Mouse (Mus musculus) neural tube, embryonic 13.5 days (tissue): ENCODE results near the gene Dis3l2. TPM values are rescaled to one million over a fixed set of nuclear protein-coding genes. Genes with fewer than 3 reads are reported as not detected.

Experiments
- ATAC-seq: fragments of 200-750 bp; cut with Nextera tagmentation; 2 replicates; pipeline ENCODE4 v1.8.0; 2017; ENCODE audit warnings: low read depth, mild to moderate bottlenecking, moderate TSS enrichment, moderate library complexity
- H3K27ac ChIP-seq: fragments of 300-500 bp; sonication (generic); replicated peaks from 2 replicates; pipeline ENCODE4 v1.5.1; 2015; ENCODE audit warnings: moderate library complexity, mild to moderate bottlenecking, inconsistent platforms
- H3K27me3 ChIP-seq: fragments of 300-500 bp; sonication (generic); 2 replicates; pipeline ENCODE4 v1.6.1; 2015; ENCODE audit warnings: mild to moderate bottlenecking, inconsistent platforms
- H3K36me3 ChIP-seq: fragments of 300-500 bp; sonication (generic); 2 replicates; pipeline ENCODE4 v1.6.1; 2015; ENCODE audit warnings: mild to moderate bottlenecking, inconsistent platforms
- H3K4me1 ChIP-seq: fragments of 300-500 bp; sonication (generic); replicated peaks from 2 replicates; pipeline ENCODE4 v1.6.1; 2015; ENCODE audit warnings: inconsistent platforms
- H3K4me2 ChIP-seq: fragments of 300-500 bp; sonication (generic); 2 replicates; pipeline ENCODE4 v1.6.1; 2015; ENCODE audit warnings: inconsistent platforms, mild to moderate bottlenecking, moderate library complexity
- H3K4me3 ChIP-seq: fragments of 300-500 bp; sonication (generic); 2 replicates; pipeline ENCODE4 v1.5.1; 2015; ENCODE audit warnings: mild to moderate bottlenecking, inconsistent platforms
- H3K9ac ChIP-seq: fragments of 300-500 bp; sonication (generic); 2 replicates; pipeline ENCODE4 v1.6.1; 2015; ENCODE audit warnings: moderate library complexity, mild to moderate bottlenecking, inconsistent platforms
- H3K9me3 ChIP-seq: fragments of 300-500 bp; sonication (generic); 2 replicates; pipeline ENCODE4 v1.6.1; 2016; ENCODE audit warnings: inconsistent platforms
- WGBS: fragments of 180-500 bp; shearing (Covaris S2); methylation state at CpG from one replicate; pipeline ENCODE4 v1.1.7; 2015; 5-methylcytosine and 5-hydroxymethylcytosine counted together
- polyA plus RNA-seq: library from polyadenylated mRNA; unstranded; fragments of >200 nt; fragmentation: Nextera tagmentation; extraction: Ambion mirVana; gene quantifications from 2 replicates; pipeline ENCODE4 v1.2.1, GENCODE M21; 2015

Dis3l2 gene
- 35.5 and 40.8 TPM in 2 replicates for polyA plus RNA-seq

GRCm38 (mm10) chr1:86703300-86703964, at the start of gene Dis3l2:
Gene Dis3l2, plus strand, starts transcription at chr1:86703808.
- peak within 1 kb of the TSS; percentile 68 for H3K4me2 ChIP-seq
- no peaks in the 10 kb centered on the region for H3K9me3 ChIP-seq
- H3K9ac ChIP-seq: peak within 1 kb of the TSS; percentile 93
- peak; percentile 98 for ATAC-seq
- H3K27ac ChIP-seq: peak within 1 kb of the TSS; percentile 91
- H3K4me1 ChIP-seq: peaks cover 27% of the 10 kb centered on the region
- WGBS: 2% methylated on average over 53 of the region's 54 CpGs
- H3K4me3 ChIP-seq: peak within 1 kb of the TSS; percentile 82
- no peaks in the 10 kb centered on the region for H3K27me3 ChIP-seq
- H3K36me3 ChIP-seq: no peaks in the 10 kb centered on the region

GRCm38 (mm10) chr1:86657071-86657470, 46.5 kb upstream of the Dis3l2 start:
- H3K36me3 ChIP-seq: no peaks in the 10 kb centered on the region
- no peaks in the 10 kb centered on the region for H3K4me1 ChIP-seq
- WGBS: 82% methylated on average over 5 of the region's 5 CpGs
- no peaks in the 10 kb centered on the region for H3K27me3 ChIP-seq
- no peaks in the 10 kb centered on the region for H3K9me3 ChIP-seq
- no peak overlapping the region for H3K4me2 ChIP-seq
- H3K27ac ChIP-seq: no peak overlapping the region
- H3K4me3 ChIP-seq: no peak overlapping the region
- ATAC-seq: no peak
- H3K9ac ChIP-seq: no peak overlapping the region

- WGBS: 75% methylated on average over 2 of the region's 2 CpGs
- Histone ChIP-seq H3K4me1 (peaks cover 14% of the 10 kb centered on the region), H3K36me3 (no peaks in the 10 kb centered on the region), H3K27me3 (peaks cover 16% of the 10 kb centered on the region), H3K9ac (no peak overlapping the region), H3K4me2 (no peak overlapping the region), H3K27ac (no peak overlapping the region), H3K4me3 (no peak overlapping the region), H3K9me3 (no peaks in the 10 kb centered on the region)
- no peak for ATAC-seq
Measured at GRCm38 (mm10) chr1:86665091-86665490, 38.5 kb upstream of the Dis3l2 start.

- Histone ChIP-seq H3K4me3 (peak overlapping the region; percentile 62), H3K4me1 (peaks cover 20% of the 10 kb centered on the region), H3K9me3 (no peaks in the 10 kb centered on the region), H3K9ac (peak overlapping the region; percentile 79), H3K27me3 (peaks cover 34% of the 10 kb centered on the region), H3K27ac (peak overlapping the region; percentile 70; the same call in 1 of the 2 replicates), H3K36me3 (no peaks in the 10 kb centered on the region), H3K4me2 (peak overlapping the region; percentile 97)
- WGBS: under 1% methylated on average over 44 of the region's 44 CpGs
- ATAC-seq: peak; percentile 71
Measured at GRCm38 (mm10) chr1:86669552-86670273, 33.9 kb upstream of the Dis3l2 start.

- peak; percentile 93 for ATAC-seq
- Histone ChIP-seq H3K27me3 (peaks cover 34% of the 10 kb centered on the region), H3K4me3 (peak within 1 kb of the TSS; percentile 62), H3K27ac (peak within 1 kb of the TSS; percentile 70), H3K36me3 (no peaks in the 10 kb centered on the region), H3K9ac (peak within 1 kb of the TSS; percentile 79), H3K4me1 (peaks cover 20% of the 10 kb centered on the region), H3K9me3 (no peaks in the 10 kb centered on the region), H3K4me2 (peak within 1 kb of the TSS; percentile 97)
- WGBS: 3% methylated on average over 59 of the region's 59 CpGs
Measured at GRCm38 (mm10) chr1:86670279-86671038, 33.1 kb upstream of the Dis3l2 start, which contains the start of gene Nppc. Gene Nppc, minus strand, starts transcription at chr1:86670571.

DNA sequence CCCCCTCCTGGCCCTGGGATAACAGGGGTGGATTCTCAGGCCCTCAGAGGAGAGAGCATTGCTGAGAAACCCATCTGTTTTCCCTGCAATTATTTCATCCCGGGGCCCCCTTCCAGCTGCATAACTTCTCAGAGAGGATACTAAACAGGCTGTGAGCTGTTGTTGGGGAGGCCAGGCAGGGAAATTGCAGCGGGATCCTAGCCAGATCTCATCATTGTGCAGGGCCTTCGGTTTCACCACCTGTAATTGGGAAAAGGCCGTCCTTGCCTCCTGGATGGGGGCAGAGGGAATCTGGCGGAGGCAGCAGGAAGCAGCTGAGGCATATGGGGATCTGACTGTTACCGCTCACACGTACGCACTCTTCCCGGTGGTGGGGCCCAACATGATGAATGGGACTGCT, 29.2 kb upstream of the Dis3l2 start:
- peaks cover 12% of the 10 kb centered on the region for H3K4me1 ChIP-seq
- H3K4me3 ChIP-seq: no peak overlapping the region
- H3K9ac ChIP-seq: no peak overlapping the region
- peaks cover 17% of the 10 kb centered on the region for H3K27me3 ChIP-seq
- 58% methylated on average over 9 of the region's 9 CpGs for WGBS
- no peak for ATAC-seq
- H3K9me3 ChIP-seq: no peaks in the 10 kb centered on the region
- no peak overlapping the region for H3K4me2 ChIP-seq
- no peaks in the 10 kb centered on the region for H3K36me3 ChIP-seq
- H3K27ac ChIP-seq: no peak overlapping the region

- H3K9ac ChIP-seq: no peak overlapping the region
- no peak overlapping the region for H3K4me3 ChIP-seq
- WGBS: 84% methylated on average over 12 of the region's 12 CpGs
- H3K27me3 ChIP-seq: peaks cover 17% of the 10 kb centered on the region
- no peaks in the 10 kb centered on the region for H3K36me3 ChIP-seq
- H3K27ac ChIP-seq: no peak overlapping the region
- H3K9me3 ChIP-seq: no peaks in the 10 kb centered on the region
- peaks cover 6% of the 10 kb centered on the region for H3K4me1 ChIP-seq
- no peak for ATAC-seq
- H3K4me2 ChIP-seq: no peak overlapping the region
Measured at GRCm38 (mm10) chr1:86675126-86675525, 28.5 kb upstream of the Dis3l2 start.

DNA sequence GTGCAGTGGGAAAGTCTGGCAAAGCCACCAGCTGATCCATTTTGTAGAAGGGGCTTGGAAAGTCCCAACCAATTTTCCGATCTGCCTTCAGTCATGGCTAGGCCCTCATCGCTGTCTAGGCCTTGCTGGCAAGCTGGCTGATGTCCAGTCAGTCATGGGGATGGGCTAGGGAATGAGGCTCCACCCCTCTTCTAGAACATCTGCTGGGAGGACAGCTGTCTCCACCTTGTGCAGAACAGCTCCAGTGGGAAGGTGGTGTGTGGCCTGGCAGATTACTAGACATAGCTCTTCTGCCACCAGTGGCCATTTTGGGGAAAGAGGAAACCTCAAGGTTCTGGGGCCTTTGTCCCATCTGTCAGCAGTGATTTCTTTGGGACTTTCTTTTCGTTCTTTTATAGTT, 26.0 kb upstream of the Dis3l2 start:
- 82% methylated on average over 3 of the region's 3 CpGs for WGBS
- Histone ChIP-seq H3K36me3 (no peaks in the 10 kb centered on the region), H3K27ac (no peak overlapping the region), H3K4me2 (no peak overlapping the region), H3K9ac (no peak overlapping the region), H3K27me3 (peaks cover 3% of the 10 kb centered on the region), H3K4me3 (no peak overlapping the region), H3K4me1 (no peaks in the 10 kb centered on the region; the same call in 1 of the 2 replicates), H3K9me3 (no peaks in the 10 kb centered on the region)
- no peak for ATAC-seq

DNA sequence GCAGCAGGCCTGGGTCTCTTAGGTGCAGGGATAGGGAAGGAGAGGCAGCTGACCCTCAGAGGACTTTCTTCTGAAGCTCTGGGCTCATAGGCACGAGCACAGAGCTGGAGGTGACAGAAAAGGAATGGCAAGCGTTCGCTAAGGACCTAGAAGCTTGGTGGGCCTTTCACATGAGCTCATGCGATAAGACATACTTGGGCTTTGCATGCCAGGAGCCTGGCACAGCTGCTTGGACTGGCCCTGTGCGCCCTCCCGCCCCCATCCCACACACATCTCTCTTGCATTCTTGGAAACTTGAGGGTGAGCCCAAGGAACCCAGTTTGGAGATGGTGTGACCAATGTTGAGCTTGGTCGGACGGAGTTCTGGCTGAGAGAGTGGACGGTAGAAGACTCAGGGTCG, 24.9 kb upstream of the Dis3l2 start:
- no peaks in the 10 kb centered on the region; the same call in 1 of the 2 replicates for H3K4me1 ChIP-seq
- 90% methylated on average over 10 of the region's 10 CpGs for WGBS

GRCm38 (mm10) chr1:86687236-86687635, 16.4 kb upstream of the Dis3l2 start:
- no peaks in the 10 kb centered on the region for H3K27me3 ChIP-seq
- H3K4me1 ChIP-seq: no peaks in the 10 kb centered on the region
- H3K4me3 ChIP-seq: no peak overlapping the region
- 87% methylated on average over 4 of the region's 4 CpGs for WGBS
- H3K4me2 ChIP-seq: no peak overlapping the region
- H3K27ac ChIP-seq: no peak overlapping the region
- H3K36me3 ChIP-seq: no peaks in the 10 kb centered on the region
- no peaks in the 10 kb centered on the region for H3K9me3 ChIP-seq
- no peak overlapping the region for H3K9ac ChIP-seq
- ATAC-seq: no peak

More for the DNA sequence above, 24.9 kb upstream of the Dis3l2 start:
- Histone ChIP-seq H3K27ac (no peak overlapping the region), H3K4me2 (no peak overlapping the region), H3K27me3 (no peaks in the 10 kb centered on the region), H3K9me3 (no peaks in the 10 kb centered on the region), H3K9ac (no peak overlapping the region), H3K36me3 (no peaks in the 10 kb centered on the region), H3K4me3 (no peak overlapping the region)
- no peak for ATAC-seq

GRCm38 (mm10) chr1:86691027-86691426, 12.6 kb upstream of the Dis3l2 start:
- Histone ChIP-seq H3K9me3 (no peaks in the 10 kb centered on the region), H3K4me2 (no peak overlapping the region), H3K4me1 (no peaks in the 10 kb centered on the region), H3K9ac (no peak overlapping the region), H3K27ac (no peak overlapping the region), H3K4me3 (no peak overlapping the region), H3K27me3 (no peaks in the 10 kb centered on the region), H3K36me3 (no peaks in the 10 kb centered on the region)
- no peak for ATAC-seq
- WGBS: 76% methylated on average over 5 of the region's 5 CpGs

GRCm38 (mm10) chr1:86696948-86697347, 6.7 kb upstream of the Dis3l2 start:
- H3K36me3 ChIP-seq: no peaks in the 10 kb centered on the region
- H3K9me3 ChIP-seq: no peaks in the 10 kb centered on the region
- ATAC-seq: no peak
- H3K4me1 ChIP-seq: no peaks in the 10 kb centered on the region
- no peaks in the 10 kb centered on the region for H3K27me3 ChIP-seq
- 52% methylated on average over 7 of the region's 7 CpGs for WGBS
- H3K4me3 ChIP-seq: no peak overlapping the region
- no peak overlapping the region for H3K27ac ChIP-seq
- no peak overlapping the region for H3K9ac ChIP-seq
- no peak overlapping the region for H3K4me2 ChIP-seq
